Mouse (Mus musculus) stomach, postnatal 0 days (tissue): ENCODE data around the gene Adamts4. TPM values are rescaled to one million over a fixed set of nuclear protein-coding genes. Genes with fewer than 3 reads are reported as not detected.

Experiments used
- ATAC-seq: fragments of 200-750 bp; cut with Nextera tagmentation; 2 replicates; pipeline ENCODE4 v1.8.0; 2017; ENCODE audit not compliant: low FRiP score, low TSS enrichment
- DNase-seq: peaks from one replicate; pipeline ENCODE4 v3.0.0-alpha.2; 2016; ENCODE audit warnings: low spot score
- H3K27ac ChIP-seq: fragments of 300-500 bp; sonication (generic); replicated peaks from 2 replicates; pipeline ENCODE4 v1.5.1; 2014; ENCODE audit warnings: mild to moderate bottlenecking, control low read depth
- H3K27me3 ChIP-seq: fragments of 300-500 bp; sonication (generic); 2 replicates; pipeline ENCODE4 v1.6.1; 2014; ENCODE audit warnings: low read length; ENCODE audit not compliant: control insufficient read depth, insufficient read depth
- H3K36me3 ChIP-seq: fragments of 300-500 bp; sonication (generic); 2 replicates; pipeline ENCODE4 v1.6.1; 2014; ENCODE audit warnings: low read length, mixed read lengths; ENCODE audit not compliant: control insufficient read depth, insufficient read depth
- H3K4me1 ChIP-seq: fragments of 300-500 bp; sonication (generic); replicated peaks from 2 replicates; pipeline ENCODE4 v1.6.1; 2014; ENCODE audit warnings: antibody characterized with exemption; ENCODE audit not compliant: control insufficient read depth, insufficient read depth
- H3K4me2 ChIP-seq: fragments of 300-500 bp; sonication (generic); replicated peaks from 2 replicates; pipeline ENCODE4 v1.6.1; 2014; ENCODE audit warnings: low read depth, mild to moderate bottlenecking, control low read depth, moderate library complexity
- H3K4me3 ChIP-seq: fragments of 300-500 bp; sonication (generic); 2 replicates; pipeline ENCODE4 v1.5.1; 2014; ENCODE audit warnings: low read depth, low read length, control low read depth
- H3K9ac ChIP-seq: fragments of 300-500 bp; sonication (generic); 2 replicates; pipeline ENCODE4 v1.6.1; 2014; ENCODE audit warnings: mild to moderate bottlenecking, low read length, control low read depth, mixed read lengths
- H3K9me3 ChIP-seq: fragments of 300-500 bp; sonication (generic); 2 replicates; pipeline ENCODE4 v1.6.1; 2016; ENCODE audit warnings: low read length; ENCODE audit not compliant: control insufficient read depth
- CTCF ChIP-seq: IDR thresholded peaks from 2 replicates; pipeline ENCODE4 v1.5.1; 2016; ENCODE audit warnings: antibody characterized with exemption, low read depth, mild to moderate bottlenecking, moderate library complexity
- EP300 ChIP-seq: optimal IDR thresholded peaks from 2 replicates; pipeline ENCODE3; 2016; ENCODE audit warnings: antibody characterized with exemption
- WGBS: fragments of 180-500 bp; shearing (Covaris S2); extraction: QIAGEN DNeasy Blood & Tissue Kit; methylation state at CpG from one replicate; pipeline ENCODE4 v1.1.7; 2014; 5-methylcytosine and 5-hydroxymethylcytosine counted together
- polyA plus RNA-seq: library from polyadenylated mRNA; unstranded; fragments of >200 nt; fragmentation: Nextera tagmentation; extraction: Ambion mirVana; gene quantifications from 2 replicates; pipeline ENCODE4 v1.2.1, GENCODE M21; 2015

The Adamts4 gene
- polyA plus RNA-seq, 1 experiment from 2014 or later: 3.9 TPM

DNA sequence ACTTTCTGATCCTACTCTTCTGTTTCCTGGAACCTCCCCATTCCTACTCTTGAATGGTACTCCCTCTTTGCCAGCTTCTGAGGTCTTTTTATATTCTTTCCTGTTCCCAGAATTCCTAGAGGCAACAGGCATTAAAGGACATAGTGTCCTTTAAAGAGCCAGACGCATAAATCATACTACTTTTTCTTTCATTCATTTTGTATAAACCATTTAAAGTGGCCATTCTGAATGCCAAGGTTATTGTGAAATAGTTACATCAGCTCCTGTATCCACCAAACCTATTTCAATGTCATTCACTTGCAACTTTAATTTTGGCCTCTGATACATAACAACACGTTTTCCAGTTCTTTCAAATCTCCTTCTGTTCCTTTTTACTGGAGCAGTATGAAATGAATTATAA is 59.1 kb downstream of the Adamts4 start:
- H3K27me3 ChIP-seq: no peaks in the 10 kb centered on the region
- H3K9ac ChIP-seq: no peak overlapping the region
- H3K36me3 ChIP-seq: no peaks in the 10 kb centered on the region
- no peaks in the 10 kb centered on the region for H3K4me1 ChIP-seq
- H3K4me3 ChIP-seq: no peak overlapping the region
- TF ChIP-seq EP300 (no peak), CTCF (no peak)
- WGBS: 62% methylated on average over 2 of the region's 2 CpGs
- no peak overlapping the region for H3K4me2 ChIP-seq
- H3K27ac ChIP-seq: no peak overlapping the region
- no peak for DNase-seq
- no peak for ATAC-seq
- H3K9me3 ChIP-seq: no peaks in the 10 kb centered on the region

Other genes with a start within 250 kb of the Adamts4 start
- 1.1 and 1.2 TPM in 2 replicates for gene Fcgr4, start 231.5 kb upstream of the Adamts4 start, polyA plus RNA-seq
- gene Fcgr3, start 185.5 kb upstream of the Adamts4 start, polyA plus RNA-seq: 17.9 and 21.0 TPM in 2 replicates
- 3.7 and 4.0 TPM in 2 replicates for gene Cfap126, start 136.5 kb upstream of the Adamts4 start, polyA plus RNA-seq
- gene Sdhc, start 99.8 kb upstream of the Adamts4 start, polyA plus RNA-seq: 238 and 277 TPM in 2 replicates
- gene Mpz, start 99.7 kb upstream of the Adamts4 start, polyA plus RNA-seq: 1.5 and 2.7 TPM in 2 replicates
- 42.2 and 44.5 TPM in 2 replicates for gene Pcp4l1, start 54.2 kb upstream of the Adamts4 start, polyA plus RNA-seq
- gene Nr1i3, start 36.5 kb upstream of the Adamts4 start, polyA plus RNA-seq: 0.19 and 0.25 TPM in 2 replicates
- 19.6 and 20.5 TPM in 2 replicates for gene Tomm40l, start 27.9 kb upstream of the Adamts4 start, polyA plus RNA-seq
- 26.3 and 49.4 TPM in 2 replicates for gene Apoa2, start 25.4 kb upstream of the Adamts4 start, polyA plus RNA-seq
- 51.3 and 59.4 TPM in 2 replicates for gene Fcer1g, start 16.1 kb upstream of the Adamts4 start, polyA plus RNA-seq
- 210 and 218 TPM in 2 replicates for gene Ndufs2, start 967 bp downstream of the Adamts4 start, polyA plus RNA-seq
- 32.9 and 34.2 TPM in 2 replicates for gene B4galt3, start 19.9 kb downstream of the Adamts4 start, polyA plus RNA-seq
- 16.8 and 21.3 TPM in 2 replicates for gene Ppox, start 30.8 kb downstream of the Adamts4 start, polyA plus RNA-seq
- gene Usp21, start 37.6 kb downstream of the Adamts4 start, polyA plus RNA-seq: 25.0 and 26.4 TPM in 2 replicates
- 134 and 135 TPM in 2 replicates for gene Ufc1, start 44.6 kb downstream of the Adamts4 start, polyA plus RNA-seq
- 32.8 and 36.3 TPM in 2 replicates for gene Dedd, start 78.7 kb downstream of the Adamts4 start, polyA plus RNA-seq
- gene Nit1, start 95.2 kb downstream of the Adamts4 start, polyA plus RNA-seq: 41.7 and 41.8 TPM in 2 replicates
- 68.8 and 71.1 TPM in 2 replicates for gene Pfdn2, start 95.2 kb downstream of the Adamts4 start, polyA plus RNA-seq
- gene Klhdc9, start 110.4 kb downstream of the Adamts4 start, polyA plus RNA-seq: 0.86 and 1.2 TPM in 2 replicates
- 45.5 and 48.2 TPM in 2 replicates for gene Nectin4, start 119.7 kb downstream of the Adamts4 start, polyA plus RNA-seq
- gene Arhgap30, start 138.5 kb downstream of the Adamts4 start, polyA plus RNA-seq: 1.1 and 1.2 TPM in 2 replicates
- 39.1 and 41.6 TPM in 2 replicates for gene Usf1, start 160.9 kb downstream of the Adamts4 start, polyA plus RNA-seq
- gene Tstd1, start 168.5 kb downstream of the Adamts4 start, polyA plus RNA-seq: 3.7 and 3.8 TPM in 2 replicates
- 95.8 and 113 TPM in 2 replicates for gene F11r, start 187.1 kb downstream of the Adamts4 start, polyA plus RNA-seq